ENCODE assay signal across 8 mouse cellular contexts in genomic region chr2:167634865-167635512, GRCm38 (mm10). TPM values are rescaled to one million over a fixed set of nuclear protein-coding genes. Genes with fewer than 3 reads are reported as not detected.
A peak's percentile ranks its signal among the peaks of the same experiment; 100 is the strongest.
DNase-seq lines count a peak whose midpoint lies in the region; ATAC-seq and TF ChIP-seq lines count a peak whose summit lies in the region.

No protein-coding gene starts in this region.

- H3K36me3 ChIP-seq in heart, embryonic 11.5 days (ENCODE audit: control insufficient read depth, insufficient read depth, low read length), result no peaks in the 10 kb centered on the region
- H3K36me3 ChIP-seq in E14TG2a.4 (ENCODE audit: insufficient read depth, low read length), result peaks cover 5% of the 10 kb centered on the region
- no peaks in the 10 kb centered on the region for H3K36me3 ChIP-seq in forebrain, embryonic 16.5 days (ENCODE audit: control insufficient read depth, insufficient read depth)
- no peaks in the 10 kb centered on the region for H3K36me3 ChIP-seq in liver, embryonic 16.5 days (ENCODE audit: control insufficient read depth, insufficient read depth)

- WGBS in heart, embryonic 11.5 days (ENCODE audit: insufficient replicate concordance), result 75% methylated on average over 7 of the region's 7 CpGs
- 78% methylated on average over 7 of the region's 7 CpGs for WGBS in forebrain, embryonic 16.5 days
- WGBS in liver, embryonic 16.5 days (ENCODE audit: insufficient replicate concordance), result 59% methylated on average over 7 of the region's 7 CpGs

- no peak for DNase-seq in heart, postnatal 14 days
- DNase-seq in embryo, embryonic 10.5 days (ENCODE audit: low spot score), result no peak
- DNase-seq in adipocyte (ENCODE audit: low spot score), result no peak
- DNase-seq in T-cell, adult 2 months (ENCODE audit: low spot score), result no peak

- TF ChIP-seq CTCF in E14TG2a.4 (conservative IDR thresholded peaks at IDR 0.05; ENCODE audit: low read length), result no peak

- peak overlapping the region; percentile 34 for H3K4me3 ChIP-seq in heart, embryonic 11.5 days (ENCODE audit: low read depth, low read length)
- H3K4me3 ChIP-seq in E14TG2a.4 (replicated peaks; ENCODE audit: low read length), result peak overlapping the region; percentile 24; the same call in 1 of the 2 replicates
- peak overlapping the region; percentile 36 for H3K4me3 ChIP-seq in forebrain, embryonic 16.5 days (replicated peaks; ENCODE audit: low read length)
- H3K4me3 ChIP-seq in liver, embryonic 16.5 days (ENCODE audit: low read depth, low read length), result peak overlapping the region; percentile 55

- H3K27ac ChIP-seq in heart, embryonic 11.5 days (ENCODE audit: low read depth, low read length), result no peak overlapping the region
- H3K27ac ChIP-seq in forebrain, embryonic 16.5 days (ENCODE audit: low read length), result 0 out of 2 replicates have a peak overlapping the region, but pooled peaks have one; percentile 61
- peak overlapping the region; percentile 69 for H3K27ac ChIP-seq in liver, embryonic 16.5 days (ENCODE audit: low read length)

- peaks cover 26% of the 10 kb centered on the region for H3K4me1 ChIP-seq in heart, embryonic 11.5 days (ENCODE audit: control insufficient read depth, insufficient read depth, low read length)
- H3K4me1 ChIP-seq in E14TG2a.4 (replicated peaks; ENCODE audit: low read depth, low read length), result peaks cover 37% of the 10 kb centered on the region
- peaks cover 24% of the 10 kb centered on the region for H3K4me1 ChIP-seq in forebrain, embryonic 16.5 days (replicated peaks; ENCODE audit: control insufficient read depth, insufficient read depth, low read length)
- H3K4me1 ChIP-seq in liver, embryonic 16.5 days (ENCODE audit: control insufficient read depth, low read depth, low read length), result peaks cover 44% of the 10 kb centered on the region

- intact Hi-C loops in heart, postnatal 14 days (cut with DNase I), result no loop called here

- H3K9ac ChIP-seq in heart, embryonic 11.5 days (ENCODE audit: low read depth, low read length), result no peak overlapping the region
- H3K9ac ChIP-seq in forebrain, embryonic 16.5 days (replicated peaks; ENCODE audit: low read depth, low read length), result no peak overlapping the region
- peak overlapping the region; percentile 44 for H3K9ac ChIP-seq in liver, embryonic 16.5 days (ENCODE audit: low read depth, low read length)

- peak overlapping the region; percentile 66 for H3K4me2 ChIP-seq in heart, embryonic 11.5 days
- H3K4me2 ChIP-seq in forebrain, embryonic 16.5 days (ENCODE audit: low read length), result peak overlapping the region; percentile 66
- peak overlapping the region; percentile 84 for H3K4me2 ChIP-seq in liver, embryonic 16.5 days (ENCODE audit: low read depth, low read length)

- no peaks in the 10 kb centered on the region for H3K9me3 ChIP-seq in heart, embryonic 11.5 days (replicated peaks; ENCODE audit: control insufficient read depth, low read length)
- no peaks in the 10 kb centered on the region for H3K9me3 ChIP-seq in E14TG2a.4 (ENCODE audit: low read length)
- H3K9me3 ChIP-seq in forebrain, embryonic 16.5 days (ENCODE audit: control insufficient read depth, low read length), result no peaks in the 10 kb centered on the region
- no peaks in the 10 kb centered on the region for H3K9me3 ChIP-seq in liver, embryonic 16.5 days (replicated peaks; ENCODE audit: control insufficient read depth, low read length)

- ATAC-seq in heart, embryonic 11.5 days (replicated peaks; ENCODE audit: insufficient number of reproducible peaks, low FRiP score, low TSS enrichment), result no peak
- no peak for ATAC-seq in forebrain, embryonic 16.5 days
- ATAC-seq in liver, embryonic 16.5 days (ENCODE audit: low read depth), result no peak

- H3K27me3 ChIP-seq in heart, embryonic 11.5 days (ENCODE audit: control insufficient read depth, insufficient read depth, low read length), result no peaks in the 10 kb centered on the region
- H3K27me3 ChIP-seq in E14TG2a.4 (ENCODE audit: insufficient read depth, low read length), result peaks cover 4% of the 10 kb centered on the region; the same call in 1 of the 2 replicates
- no peaks in the 10 kb centered on the region for H3K27me3 ChIP-seq in forebrain, embryonic 16.5 days (replicated peaks; ENCODE audit: control insufficient read depth, insufficient read depth, low read length)
- H3K27me3 ChIP-seq in liver, embryonic 16.5 days (ENCODE audit: control insufficient read depth, insufficient read depth, low read depth, low read length), result no peaks in the 10 kb centered on the region

RNA-seq across cellular contexts. Expression of gene Ube2v1, which starts 3.1 kb away (rescaled TPM):
- polyA plus RNA-seq in heart, embryonic 11.5 days (2014; fragmentation: Nextera tagmentation; extraction: Ambion mirVana), result 195 and 211 TPM in 2 replicates
- total RNA-seq in heart, postnatal 14 days (2021), result 100 to 1,000 TPM in 1 of 2 experiments, 10 to 100 TPM in 1; 93.8 to 102 TPM
- 273 and 281 TPM in 2 replicates for polyA plus RNA-seq in forebrain, embryonic 16.5 days (2015; fragmentation: Nextera tagmentation; extraction: Ambion mirVana)
- polyA plus RNA-seq in liver, embryonic 16.5 days (2015; fragmentation: Nextera tagmentation; extraction: Ambion mirVana), result 168 and 175 TPM in 2 replicates

RNA-seq across cellular contexts. Expression of gene Gm20431, which starts 26.3 kb away (rescaled TPM):
- polyA plus RNA-seq in heart, embryonic 11.5 days (2014; fragmentation: Nextera tagmentation; extraction: Ambion mirVana), result 1.9 and 5.2 TPM in 2 replicates
- 10 to 100 TPM; 20.3 to 22.8 TPM for total RNA-seq in heart, postnatal 14 days (2021)
- 8.2 and 11.7 TPM in 2 replicates for polyA plus RNA-seq in forebrain, embryonic 16.5 days (2015; fragmentation: Nextera tagmentation; extraction: Ambion mirVana)
- not detected in 2 replicates for polyA plus RNA-seq in liver, embryonic 16.5 days (2015; fragmentation: Nextera tagmentation; extraction: Ambion mirVana)

RNA-seq across cellular contexts. Expression of gene Cebpb, which starts 53.7 kb away (rescaled TPM):
- 8.0 and 8.2 TPM in 2 replicates for polyA plus RNA-seq in heart, embryonic 11.5 days (2014; fragmentation: Nextera tagmentation; extraction: Ambion mirVana)
- 100 to 1,000 TPM; 108 to 124 TPM for total RNA-seq in heart, postnatal 14 days (2021)
- polyA plus RNA-seq in forebrain, embryonic 16.5 days (2015; fragmentation: Nextera tagmentation; extraction: Ambion mirVana), result 0.32 and 0.56 TPM in 2 replicates
- polyA plus RNA-seq in liver, embryonic 16.5 days (2015; fragmentation: Nextera tagmentation; extraction: Ambion mirVana), result 0.46 and 0.61 TPM in 2 replicates

RNA-seq across cellular contexts. Expression of gene Tmem189, which starts 54.6 kb away (rescaled TPM):
- 38.2 and 38.7 TPM in 2 replicates for polyA plus RNA-seq in heart, embryonic 11.5 days (2014; fragmentation: Nextera tagmentation; extraction: Ambion mirVana)
- 10 to 100 TPM; 35.0 to 35.2 TPM for total RNA-seq in heart, postnatal 14 days (2021)
- polyA plus RNA-seq in forebrain, embryonic 16.5 days (2015; fragmentation: Nextera tagmentation; extraction: Ambion mirVana), result 30.2 and 30.6 TPM in 2 replicates
- 13.7 and 14.0 TPM in 2 replicates for polyA plus RNA-seq in liver, embryonic 16.5 days (2015; fragmentation: Nextera tagmentation; extraction: Ambion mirVana)
